Mouse (Mus musculus): Measurements from ENCODE around the gene Slain1. TPM values are rescaled to one million over a fixed set of nuclear protein-coding genes. Genes with fewer than 3 reads are reported as not detected.

Slain1 gene
- polyA plus RNA-seq, 1 experiment from 2014 or later: 2.7 TPM

GRCm38 (mm10) chr14:103652524-103652923 is 2.5 kb downstream of the Slain1 start:
- ATAC-seq (ENCODE audit: low read depth): no peak
- Histone ChIP-seq H3K4me3 (ENCODE audit: low read depth, low read length) (no peak overlapping the region), H3K9ac (ENCODE audit: low read depth, low read length) (no peak overlapping the region), H3K4me2 (ENCODE audit: low read depth, low read length) (no peak overlapping the region), H3K36me3 (ENCODE audit: control insufficient read depth, insufficient read depth, low read length) (no peaks in the 10 kb centered on the region), H3K4me1 (ENCODE audit: control insufficient read depth, insufficient read depth, low read length) (peaks cover 9% of the 10 kb centered on the region; the same call in 1 of the 2 replicates), H3K9me3 (ENCODE audit: control insufficient read depth, low read length) (no peaks in the 10 kb centered on the region), H3K27ac (replicated peaks; ENCODE audit: low read depth, low read length) (no peak overlapping the region), H3K27me3 (replicated peaks; ENCODE audit: control insufficient read depth, insufficient read depth, low read length) (peaks cover 36% of the 10 kb centered on the region)
- WGBS: 88% methylated on average over 5 of the region's 5 CpGs
- no peak for DNase-seq (ENCODE audit: low spot score)

- Histone ChIP-seq H3K9me3 (ENCODE audit: control insufficient read depth, low read length) (no peaks in the 10 kb centered on the region), H3K27ac (replicated peaks; ENCODE audit: low read depth, low read length) (no peak overlapping the region), H3K4me1 (ENCODE audit: control insufficient read depth, insufficient read depth, low read length) (peaks cover 9% of the 10 kb centered on the region; the same call in 1 of the 2 replicates), H3K4me2 (ENCODE audit: low read depth, low read length) (no peak overlapping the region), H3K4me3 (ENCODE audit: low read depth, low read length) (no peak overlapping the region), H3K36me3 (ENCODE audit: control insufficient read depth, insufficient read depth, low read length) (no peaks in the 10 kb centered on the region), H3K9ac (ENCODE audit: low read depth, low read length) (no peak overlapping the region), H3K27me3 (replicated peaks; ENCODE audit: control insufficient read depth, insufficient read depth, low read length) (peaks cover 32% of the 10 kb centered on the region)
- 57% methylated on average over 5 of the region's 5 CpGs for WGBS
- ATAC-seq (ENCODE audit: low read depth): no peak
- no peak for DNase-seq (ENCODE audit: low spot score)
Measured at GRCm38 (mm10) chr14:103653800-103654199, 3.8 kb downstream of the Slain1 start.

- DNase-seq (ENCODE audit: low spot score): no peak
- Histone ChIP-seq H3K4me1 (ENCODE audit: control insufficient read depth, insufficient read depth, low read length) (peaks cover 9% of the 10 kb centered on the region; the same call in 1 of the 2 replicates), H3K4me3 (ENCODE audit: low read depth, low read length) (no peak overlapping the region), H3K27ac (replicated peaks; ENCODE audit: low read depth, low read length) (no peak overlapping the region), H3K9ac (ENCODE audit: low read depth, low read length) (no peak overlapping the region), H3K27me3 (replicated peaks; ENCODE audit: control insufficient read depth, insufficient read depth, low read length) (peaks cover 16% of the 10 kb centered on the region), H3K9me3 (ENCODE audit: control insufficient read depth, low read length) (no peaks in the 10 kb centered on the region), H3K36me3 (ENCODE audit: control insufficient read depth, insufficient read depth, low read length) (no peaks in the 10 kb centered on the region), H3K4me2 (ENCODE audit: low read depth, low read length) (no peak overlapping the region)
- WGBS: 68% methylated on average over 5 of the region's 5 CpGs
- ATAC-seq (ENCODE audit: low read depth): no peak
Measured at GRCm38 (mm10) chr14:103655448-103655847, 5.4 kb downstream of the Slain1 start.

GRCm38 (mm10) chr14:103657876-103658275 is 7.8 kb downstream of the Slain1 start:
- ATAC-seq (ENCODE audit: low read depth) (no peak), DNase-seq (ENCODE audit: low spot score) (no peak)
- Histone ChIP-seq H3K4me1 (ENCODE audit: control insufficient read depth, insufficient read depth, low read length) (no peaks in the 10 kb centered on the region), H3K9ac (ENCODE audit: low read depth, low read length) (no peak overlapping the region), H3K4me3 (ENCODE audit: low read depth, low read length) (no peak overlapping the region), H3K27me3 (replicated peaks; ENCODE audit: control insufficient read depth, insufficient read depth, low read length) (no peaks in the 10 kb centered on the region), H3K27ac (replicated peaks; ENCODE audit: low read depth, low read length) (no peak overlapping the region), H3K9me3 (ENCODE audit: control insufficient read depth, low read length) (no peaks in the 10 kb centered on the region), H3K36me3 (ENCODE audit: control insufficient read depth, insufficient read depth, low read length) (no peaks in the 10 kb centered on the region), H3K4me2 (ENCODE audit: low read depth, low read length) (no peak overlapping the region)
- WGBS: 75% methylated on average over 4 of the region's 4 CpGs

GRCm38 (mm10) chr14:103663026-103663425 is 13.0 kb downstream of the Slain1 start:
- no peaks in the 10 kb centered on the region for H3K9me3 ChIP-seq (ENCODE audit: control insufficient read depth, low read length)
- H3K4me1 ChIP-seq (ENCODE audit: control insufficient read depth, insufficient read depth, low read length): no peaks in the 10 kb centered on the region
- H3K9ac ChIP-seq (ENCODE audit: low read depth, low read length): no peak overlapping the region
- H3K27me3 ChIP-seq (replicated peaks; ENCODE audit: control insufficient read depth, insufficient read depth, low read length): no peaks in the 10 kb centered on the region
- DNase-seq (ENCODE audit: low spot score) (no peak), ATAC-seq (ENCODE audit: low read depth) (no peak)
- H3K4me2 ChIP-seq (ENCODE audit: low read depth, low read length): no peak overlapping the region
- 81% methylated on average over 7 of the region's 7 CpGs for WGBS
- H3K4me3 ChIP-seq (ENCODE audit: low read depth, low read length): no peak overlapping the region
- no peaks in the 10 kb centered on the region for H3K36me3 ChIP-seq (ENCODE audit: control insufficient read depth, insufficient read depth, low read length)
- H3K27ac ChIP-seq (replicated peaks; ENCODE audit: low read depth, low read length): no peak overlapping the region

- Histone ChIP-seq H3K4me3 (ENCODE audit: low read depth, low read length) (no peak overlapping the region), H3K27me3 (replicated peaks; ENCODE audit: control insufficient read depth, insufficient read depth, low read length) (no peaks in the 10 kb centered on the region), H3K36me3 (ENCODE audit: control insufficient read depth, insufficient read depth, low read length) (no peaks in the 10 kb centered on the region), H3K9ac (ENCODE audit: low read depth, low read length) (no peak overlapping the region), H3K4me1 (ENCODE audit: control insufficient read depth, insufficient read depth, low read length) (no peaks in the 10 kb centered on the region), H3K4me2 (ENCODE audit: low read depth, low read length) (no peak overlapping the region), H3K27ac (replicated peaks; ENCODE audit: low read depth, low read length) (no peak overlapping the region), H3K9me3 (ENCODE audit: control insufficient read depth, low read length) (no peaks in the 10 kb centered on the region)
- DNase-seq (ENCODE audit: low spot score) (no peak), ATAC-seq (ENCODE audit: low read depth) (no peak)
- WGBS: 47% methylated on average over 4 of the region's 4 CpGs
Measured at GRCm38 (mm10) chr14:103664391-103664790, 14.4 kb downstream of the Slain1 start.

- H3K4me1 ChIP-seq (ENCODE audit: control insufficient read depth, insufficient read depth, low read length): no peaks in the 10 kb centered on the region
- WGBS: 67% methylated on average over 8 of the region's 8 CpGs
- no peak overlapping the region for H3K4me2 ChIP-seq (ENCODE audit: low read depth, low read length)
- DNase-seq (ENCODE audit: low spot score): no peak
- H3K27me3 ChIP-seq (replicated peaks; ENCODE audit: control insufficient read depth, insufficient read depth, low read length): no peaks in the 10 kb centered on the region
- ATAC-seq (ENCODE audit: low read depth): no peak
- H3K36me3 ChIP-seq (ENCODE audit: control insufficient read depth, insufficient read depth, low read length): no peaks in the 10 kb centered on the region
- H3K27ac ChIP-seq (replicated peaks; ENCODE audit: low read depth, low read length): no peak overlapping the region
- no peaks in the 10 kb centered on the region for H3K9me3 ChIP-seq (ENCODE audit: control insufficient read depth, low read length)
- H3K4me3 ChIP-seq (ENCODE audit: low read depth, low read length): no peak overlapping the region
- no peak overlapping the region for H3K9ac ChIP-seq (ENCODE audit: low read depth, low read length)
Measured at GRCm38 (mm10) chr14:103666347-103666954, 16.4 kb downstream of the Slain1 start.

GRCm38 (mm10) chr14:103667036-103667435 is 17.0 kb downstream of the Slain1 start:
- Histone ChIP-seq H3K27ac (replicated peaks; ENCODE audit: low read depth, low read length) (no peak overlapping the region), H3K4me1 (ENCODE audit: control insufficient read depth, insufficient read depth, low read length) (no peaks in the 10 kb centered on the region), H3K4me3 (ENCODE audit: low read depth, low read length) (no peak overlapping the region), H3K4me2 (ENCODE audit: low read depth, low read length) (no peak overlapping the region), H3K9me3 (ENCODE audit: control insufficient read depth, low read length) (no peaks in the 10 kb centered on the region), H3K27me3 (replicated peaks; ENCODE audit: control insufficient read depth, insufficient read depth, low read length) (no peaks in the 10 kb centered on the region), H3K36me3 (ENCODE audit: control insufficient read depth, insufficient read depth, low read length) (no peaks in the 10 kb centered on the region), H3K9ac (ENCODE audit: low read depth, low read length) (no peak overlapping the region)
- whole genome bisulfite sequencing: 89% methylated on average over 8 of the region's 8 CpGs
- DNase-seq (ENCODE audit: low spot score) (no peak), ATAC-seq (ENCODE audit: low read depth) (no peak)
